Comparison of ENCODE assay signal across 8 mouse cellular contexts in the genomic region with DNA sequence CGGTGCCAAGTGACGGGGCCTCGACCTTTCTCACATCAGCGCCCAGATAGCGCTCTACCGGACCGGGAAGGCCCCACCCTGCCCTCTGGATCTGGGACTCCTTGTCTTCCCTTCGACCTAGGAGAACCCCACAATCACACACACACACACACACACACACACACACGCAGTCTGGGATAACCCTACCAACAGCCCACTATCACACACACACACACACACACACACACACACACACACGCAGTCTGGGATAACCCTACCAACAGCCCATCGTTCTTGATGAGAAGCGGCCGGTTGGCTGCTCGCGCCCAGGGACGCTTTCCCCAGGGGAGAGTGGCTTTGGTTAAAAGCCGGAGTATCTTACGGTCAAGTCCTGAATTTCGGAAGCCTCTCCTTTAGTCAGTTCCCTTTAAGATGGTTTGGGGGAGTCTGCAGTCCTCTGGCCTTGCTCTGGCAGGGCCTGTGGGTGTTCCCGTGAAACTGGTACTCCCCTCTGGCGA. TPM values are rescaled to one million over a fixed set of nuclear protein-coding genes. Genes with fewer than 3 reads are reported as not detected.
DNase-seq lines count a peak whose midpoint lies in the region; ATAC-seq lines count a peak whose summit lies in the region.

No protein-coding gene starts in this region.

- peak overlapping the region; percentile 58 for H3K9ac ChIP-seq in kidney, embryonic 14.5 days (ENCODE audit: low read depth, low read length)
- peak overlapping the region; percentile 82 for H3K9ac ChIP-seq in forebrain, embryonic 15.5 days (replicated peaks)
- H3K9ac ChIP-seq in midbrain, embryonic 11.5 days (ENCODE audit: low read length): peak overlapping the region; percentile 90

- 0 out of 2 replicates have a peak overlapping the region, but pooled peaks have one; percentile 30 for H3K27ac ChIP-seq in kidney, embryonic 14.5 days (ENCODE audit: low read depth, low read length)
- H3K27ac ChIP-seq in forebrain, embryonic 15.5 days (replicated peaks): peak overlapping the region; percentile 92
- H3K27ac ChIP-seq in midbrain, embryonic 11.5 days (ENCODE audit: low read depth, low read length): peak overlapping the region; percentile 68

- WGBS in kidney, embryonic 14.5 days: 3% methylated on average over 19 of the region's 21 CpGs
- WGBS in forebrain, embryonic 15.5 days: 1% methylated on average over 19 of the region's 21 CpGs
- WGBS in midbrain, embryonic 11.5 days: 2% methylated on average over 21 of the region's 21 CpGs

- H3K4me2 ChIP-seq in kidney, embryonic 14.5 days (replicated peaks; ENCODE audit: low read depth, low read length): peak overlapping the region; percentile 94
- peak overlapping the region; percentile 64 for H3K4me2 ChIP-seq in forebrain, embryonic 15.5 days (replicated peaks)
- peak overlapping the region; percentile 88 for H3K4me2 ChIP-seq in midbrain, embryonic 11.5 days

- ATAC-seq in kidney, embryonic 14.5 days (ENCODE audit: low FRiP score, low TSS enrichment): peak; percentile 37; the same call in 1 of the 2 replicates
- ATAC-seq in forebrain, embryonic 15.5 days (replicated peaks): peak; percentile 59
- peak; percentile 55 for ATAC-seq in midbrain, embryonic 11.5 days (ENCODE audit: low FRiP score)

- DNase-seq in kidney, postnatal 25 days: no peak
- DNase-seq in Muller cell, postnatal 12 days (ENCODE audit: inconsistent ontology term): peak; percentile 28
- peak; percentile 92 for DNase-seq in midbrain, embryonic 11.5 days (ENCODE audit: low spot score, missing footprints)
- no peak for DNase-seq in urinary bladder, postnatal 14 days (ENCODE audit: low spot score)
- DNase-seq in ovary, postnatal 14 days (ENCODE audit: low spot score): no peak
- DNase-seq in adrenal gland, postnatal 10 days: no peak

- H3K36me3 ChIP-seq in kidney, embryonic 14.5 days (ENCODE audit: control insufficient read depth, insufficient read depth, low read length): no peaks in the 10 kb centered on the region
- no peaks in the 10 kb centered on the region for H3K36me3 ChIP-seq in forebrain, embryonic 15.5 days
- H3K36me3 ChIP-seq in midbrain, embryonic 11.5 days (ENCODE audit: control insufficient read depth, insufficient read depth, low read length): no peaks in the 10 kb centered on the region

- H3K9me3 ChIP-seq in kidney, embryonic 14.5 days (ENCODE audit: control insufficient read depth, low read length): no peaks in the 10 kb centered on the region
- no peaks in the 10 kb centered on the region for H3K9me3 ChIP-seq in forebrain, embryonic 15.5 days
- no peaks in the 10 kb centered on the region for H3K9me3 ChIP-seq in midbrain, embryonic 11.5 days (ENCODE audit: control insufficient read depth, low read length)

- H3K27me3 ChIP-seq in kidney, embryonic 14.5 days (ENCODE audit: control insufficient read depth, insufficient read depth, low read length): peaks cover 7% of the 10 kb centered on the region; the same call in 1 of the 2 replicates
- no peaks in the 10 kb centered on the region; the same call in 1 of the 2 replicates for H3K27me3 ChIP-seq in forebrain, embryonic 15.5 days
- H3K27me3 ChIP-seq in midbrain, embryonic 11.5 days (ENCODE audit: control insufficient read depth, insufficient read depth, low read length): no peaks in the 10 kb centered on the region

- H3K4me1 ChIP-seq in kidney, embryonic 14.5 days (ENCODE audit: control insufficient read depth, insufficient read depth, low read length): peaks cover 5% of the 10 kb centered on the region; the same call in 1 of the 2 replicates
- peaks cover 30% of the 10 kb centered on the region for H3K4me1 ChIP-seq in forebrain, embryonic 15.5 days
- peaks cover 12% of the 10 kb centered on the region for H3K4me1 ChIP-seq in midbrain, embryonic 11.5 days (ENCODE audit: control insufficient read depth, insufficient read depth, low read length)

- H3K4me3 ChIP-seq in kidney, embryonic 14.5 days (ENCODE audit: low read length): peak overlapping the region; percentile 62
- H3K4me3 ChIP-seq in forebrain, embryonic 15.5 days: peak overlapping the region; percentile 72
- H3K4me3 ChIP-seq in midbrain, embryonic 11.5 days (ENCODE audit: low read depth, low read length): peak overlapping the region; percentile 87

RNA-seq across cellular contexts. Expression of gene Spire2, which starts 0.6 kb away (rescaled TPM):
- 2.2 and 3.9 TPM in 2 replicates for polyA plus RNA-seq in kidney, embryonic 14.5 days (2014; fragmentation: Nextera tagmentation; extraction: Ambion mirVana)
- 32.9 and 33.0 TPM in 2 replicates for polyA plus RNA-seq in forebrain, embryonic 15.5 days (2015; fragmentation: Nextera tagmentation; extraction: Ambion mirVana)
- 9.2 and 13.2 TPM in 2 replicates for polyA plus RNA-seq in midbrain, embryonic 11.5 days (2014; fragmentation: Nextera tagmentation; extraction: Ambion mirVana)
- 1 to 10 TPM; 2.0 to 2.5 TPM for total RNA-seq in adrenal gland, postnatal 10 days (2021)

RNA-seq across cellular contexts. Expression of gene Fanca, which starts 14.8 kb away (rescaled TPM):
- 48.7 and 49.9 TPM in 2 replicates for polyA plus RNA-seq in kidney, embryonic 14.5 days (2014; fragmentation: Nextera tagmentation; extraction: Ambion mirVana)
- 15.2 and 15.3 TPM in 2 replicates for polyA plus RNA-seq in forebrain, embryonic 15.5 days (2015; fragmentation: Nextera tagmentation; extraction: Ambion mirVana)
- polyA plus RNA-seq in midbrain, embryonic 11.5 days (2014; fragmentation: Nextera tagmentation; extraction: Ambion mirVana): 31.5 and 33.1 TPM in 2 replicates
- total RNA-seq in adrenal gland, postnatal 10 days (2021): 10 to 100 TPM in 1 of 2 experiments, 1 to 10 TPM in 1; 7.7 to 10.6 TPM

RNA-seq across cellular contexts. Expression of gene Tcf25, which starts 40.4 kb away (rescaled TPM):
- polyA plus RNA-seq in kidney, embryonic 14.5 days (2014; fragmentation: Nextera tagmentation; extraction: Ambion mirVana): 115 and 157 TPM in 2 replicates
- 252 and 259 TPM in 2 replicates for polyA plus RNA-seq in forebrain, embryonic 15.5 days (2015; fragmentation: Nextera tagmentation; extraction: Ambion mirVana)
- 171 and 181 TPM in 2 replicates for polyA plus RNA-seq in midbrain, embryonic 11.5 days (2014; fragmentation: Nextera tagmentation; extraction: Ambion mirVana)
- 100 to 1,000 TPM; 177 TPM for total RNA-seq in adrenal gland, postnatal 10 days (2021)

Comparison
In these comparisons a context has a peak if more than half of its experiments do, and no peak if none do; other contexts are left out.
1. H3K27ac ChIP-seq: peak in every context shown above with its lines; median percentile 92 in forebrain, embryonic 15.5 days; 68 in midbrain, embryonic 11.5 days; 30 in kidney, embryonic 14.5 days.
2. DNase-seq: peak in Muller cell, postnatal 12 days (single experiment) and midbrain, embryonic 11.5 days (single experiment); none in kidney, postnatal 25 days (0 of 2), urinary bladder, postnatal 14 days (single experiment), ovary, postnatal 14 days (single experiment) and adrenal gland, postnatal 10 days (single experiment).
3. Peak in every context shown above with its lines, with median percentiles within 50 percentile points of each other: ATAC-seq, H3K4me2 ChIP-seq, H3K4me3 ChIP-seq and H3K9ac ChIP-seq.